Mouse (Mus musculus): Measurements from ENCODE around the gene Slc46a3.

Gene Slc46a3

GRCm38 (mm10) chr5:147845319-147845718 lies 49.3 kb downstream of the Slc46a3 start:
- DNase-seq (ENCODE audit: low spot score in 2 of 2): no peak

- no peak for DNase-seq (ENCODE audit: low spot score in 2 of 2)
These were observed 51.3 kb downstream of the Slc46a3 start for GRCm38 (mm10) chr5:147843340-147843739.

- DNase-seq (ENCODE audit: low spot score in 2 of 2): no peak
These were observed 55.2 kb downstream of the Slc46a3 start for GRCm38 (mm10) chr5:147839418-147839817.

- DNase-seq (ENCODE audit: low spot score in 2 of 2): no peak
These were observed 59.6 kb downstream of the Slc46a3 start for GRCm38 (mm10) chr5:147834841-147835500.

- DNase-seq (ENCODE audit: low spot score in 2 of 2): no peak
These were observed 61.8 kb downstream of the Slc46a3 start for GRCm38 (mm10) chr5:147832842-147833241.

GRCm38 (mm10) chr5:147828846-147829245 lies 65.8 kb downstream of the Slc46a3 start:
- no peak for DNase-seq (ENCODE audit: low spot score in 2 of 2)

Data from heart, adult 9 months (tissue).